Mouse (Mus musculus): ENCODE data around the gene St3gal5.

The St3gal5 gene

DNA sequence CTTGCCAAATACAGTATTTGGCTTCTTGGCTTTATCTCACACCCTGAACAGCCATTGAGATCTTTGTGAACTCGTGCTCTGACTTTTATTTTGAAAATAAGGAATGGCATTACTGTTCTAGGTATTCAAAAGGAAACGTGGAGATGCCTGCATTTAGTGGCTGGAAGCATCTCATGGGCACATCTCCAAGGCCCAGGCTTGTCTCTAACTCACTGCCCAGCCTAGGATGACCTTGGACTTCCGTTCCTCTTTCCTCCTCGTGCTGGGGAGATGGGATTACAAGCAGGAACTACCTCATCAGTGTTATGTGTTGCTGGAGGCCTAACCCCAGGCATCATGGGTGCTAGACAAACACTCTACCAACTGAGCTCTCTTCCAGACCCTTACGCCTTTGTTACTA, 105.9 kb downstream of the St3gal5 start:
- DNase-seq (ENCODE audit: low read depth, low spot score), result no peak
